Mouse (Mus musculus) E14TG2a.4 (cell line): ENCODE data around the gene Ell3.

Experiments used
- H3K27me3 ChIP-seq: 2 replicates; pipeline ENCODE4 v1.6.1; 2014; ENCODE audit warnings: low read length, control low read depth; ENCODE audit not compliant: insufficient read depth
- H3K36me3 ChIP-seq: 2 replicates; pipeline ENCODE4 v1.6.1; 2014; ENCODE audit warnings: low read length, control low read depth; ENCODE audit not compliant: insufficient read depth
- H3K4me1 ChIP-seq: replicated peaks from 2 replicates; pipeline ENCODE4 v1.6.1; 2014; ENCODE audit warnings: low read depth, low read length, control low read depth
- H3K4me3 ChIP-seq: replicated peaks from 2 replicates; pipeline ENCODE4 v1.5.1; 2014; ENCODE audit warnings: mild to moderate bottlenecking, low read length
- H3K9me3 ChIP-seq: 2 replicates; pipeline ENCODE4 v1.6.1; 2014; ENCODE audit warnings: low read length, control low read depth
- CTCF ChIP-seq: conservative IDR thresholded peaks from 2 replicates; pipeline ENCODE4 v1.5.1; 2014; ENCODE audit warnings: low read length
- NANOG ChIP-seq: IDR thresholded peaks from 2 replicates; pipeline ENCODE4 v1.6.1; 2014; ENCODE audit warnings: borderline replicate concordance, low read length, mixed read lengths
- POU5F1 ChIP-seq: IDR thresholded peaks from 2 replicates; pipeline ENCODE4 v1.6.1; 2014; ENCODE audit warnings: low read length, borderline replicate concordance

Gene Ell3

GRCm38 (mm10) chr2:121441800-121442199, 2.3 kb downstream of the Ell3 start:
- TF ChIP-seq CTCF (no peak), POU5F1 (no peak), NANOG (no peak)
- H3K36me3 ChIP-seq = peaks cover 43% of the 10 kb centered on the region
- H3K4me3 ChIP-seq = peak overlapping the region; percentile 83
- no peaks in the 10 kb centered on the region for H3K9me3 ChIP-seq
- H3K4me1 ChIP-seq = peaks cover 49% of the 10 kb centered on the region
- peaks cover 4% of the 10 kb centered on the region; the same call in 1 of the 2 replicates for H3K27me3 ChIP-seq

GRCm38 (mm10) chr2:121440834-121441605, 3.1 kb downstream of the Ell3 start:
- Histone ChIP-seq H3K9me3 (no peaks in the 10 kb centered on the region), H3K27me3 (peaks cover 4% of the 10 kb centered on the region; the same call in 1 of the 2 replicates), H3K36me3 (peaks cover 48% of the 10 kb centered on the region), H3K4me1 (peaks cover 42% of the 10 kb centered on the region), H3K4me3 (no peak overlapping the region)
- no peak for TF ChIP-seq POU5F1
- TF ChIP-seq CTCF = no peak
- no peak for TF ChIP-seq NANOG

GRCm38 (mm10) chr2:121439746-121440145, 4.3 kb downstream of the Ell3 start:
- H3K36me3 ChIP-seq = peaks cover 61% of the 10 kb centered on the region
- peaks cover 33% of the 10 kb centered on the region for H3K4me1 ChIP-seq
- H3K9me3 ChIP-seq = no peaks in the 10 kb centered on the region
- H3K4me3 ChIP-seq = no peak overlapping the region
- TF ChIP-seq NANOG (no peak), CTCF (no peak), POU5F1 (no peak)
- peaks cover 4% of the 10 kb centered on the region; the same call in 1 of the 2 replicates for H3K27me3 ChIP-seq

DNA sequence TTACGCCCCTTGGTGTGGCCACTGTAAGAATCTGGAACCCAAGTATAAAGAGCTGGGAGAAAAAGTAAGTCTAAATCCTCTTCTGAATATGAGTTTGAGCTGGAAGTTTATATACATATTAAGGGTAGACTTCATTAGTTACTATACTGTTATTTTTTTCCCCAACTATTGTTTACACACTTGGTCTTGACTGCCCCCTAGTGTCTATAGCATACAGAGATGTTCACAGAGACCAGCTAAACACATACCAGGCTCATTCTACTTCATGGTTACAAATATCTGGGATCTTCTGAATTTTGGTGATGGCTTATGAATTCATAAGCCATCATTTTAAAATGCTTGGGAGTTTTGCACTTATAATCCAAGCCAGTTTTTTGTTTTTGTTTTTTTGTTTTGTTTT, 9.2 kb downstream of the Ell3 start:
- Histone ChIP-seq H3K4me3 (no peak overlapping the region), H3K36me3 (peaks cover 97% of the 10 kb centered on the region)
- TF ChIP-seq POU5F1 (no peak), CTCF (peak; percentile 46)

DNA sequence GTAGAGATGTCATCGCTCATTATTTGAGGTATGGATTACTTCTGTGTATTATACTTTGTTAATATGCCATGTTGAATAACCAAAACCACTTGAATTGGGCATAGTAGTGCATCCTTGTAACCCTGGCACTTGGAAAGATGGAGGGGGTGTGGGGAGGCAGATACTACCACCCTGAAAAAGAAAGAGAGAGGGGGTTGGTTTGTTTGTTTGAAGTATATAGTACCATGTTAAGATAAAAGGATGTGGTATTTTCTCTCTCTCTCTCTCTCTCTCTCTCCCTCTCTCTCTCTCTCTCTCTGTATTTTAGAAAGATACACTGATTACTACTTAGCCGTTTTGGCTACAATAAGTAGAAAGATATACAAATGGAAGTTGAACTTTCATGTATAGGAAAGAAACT, 18.2 kb downstream of the Ell3 start:
- H3K9me3 ChIP-seq = no peaks in the 10 kb centered on the region
- no peak overlapping the region for H3K4me3 ChIP-seq
- TF ChIP-seq POU5F1 = no peak
- no peak for TF ChIP-seq CTCF
- no peak for TF ChIP-seq NANOG
- H3K36me3 ChIP-seq = peaks cover 94% of the 10 kb centered on the region
- no peaks in the 10 kb centered on the region for H3K27me3 ChIP-seq
- H3K4me1 ChIP-seq = no peaks in the 10 kb centered on the region

More for the DNA sequence above, 9.2 kb downstream of the Ell3 start:
- Histone ChIP-seq H3K9me3 (no peaks in the 10 kb centered on the region), H3K27me3 (no peaks in the 10 kb centered on the region), H3K4me1 (no peaks in the 10 kb centered on the region)

DNA sequence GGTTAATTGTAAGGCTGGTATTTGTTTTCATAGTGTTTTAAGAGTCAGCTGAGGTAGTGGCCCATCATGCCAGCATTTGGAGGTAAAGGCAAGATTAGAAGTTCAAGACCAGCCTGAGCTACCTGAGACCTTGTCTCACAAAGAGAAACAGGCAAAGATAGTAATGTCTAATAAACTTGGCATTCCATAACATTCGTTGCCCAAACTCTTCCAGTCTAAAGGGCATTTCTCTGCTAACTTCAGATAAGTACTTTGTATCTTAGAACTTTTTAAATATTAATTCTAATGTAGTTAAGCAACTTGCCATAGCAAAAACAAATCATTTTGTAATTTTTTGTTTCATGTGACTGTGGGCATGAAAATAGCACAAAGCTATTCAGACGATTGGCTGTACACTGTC, 20.9 kb downstream of the Ell3 start:
- Histone ChIP-seq H3K9me3 (no peaks in the 10 kb centered on the region), H3K27me3 (no peaks in the 10 kb centered on the region), H3K36me3 (peaks cover 89% of the 10 kb centered on the region), H3K4me3 (no peak overlapping the region), H3K4me1 (peaks cover 17% of the 10 kb centered on the region)
- TF ChIP-seq POU5F1 = no peak

- peaks cover 79% of the 10 kb centered on the region for H3K36me3 ChIP-seq
- TF ChIP-seq POU5F1 = no peak
- TF ChIP-seq NANOG = no peak
- no peaks in the 10 kb centered on the region for H3K9me3 ChIP-seq
- H3K27me3 ChIP-seq = no peaks in the 10 kb centered on the region
- peaks cover 52% of the 10 kb centered on the region for H3K4me1 ChIP-seq
- no peak overlapping the region for H3K4me3 ChIP-seq
Measured at GRCm38 (mm10) chr2:121418476-121418875, 25.6 kb downstream of the Ell3 start.

- Histone ChIP-seq H3K27me3 (no peaks in the 10 kb centered on the region), H3K4me3 (no peak overlapping the region), H3K36me3 (peaks cover 62% of the 10 kb centered on the region), H3K9me3 (no peaks in the 10 kb centered on the region), H3K4me1 (peaks cover 63% of the 10 kb centered on the region)
- TF ChIP-seq CTCF (no peak), NANOG (no peak), POU5F1 (no peak)
Measured at GRCm38 (mm10) chr2:121416356-121416755, 27.7 kb downstream of the Ell3 start.

DNA sequence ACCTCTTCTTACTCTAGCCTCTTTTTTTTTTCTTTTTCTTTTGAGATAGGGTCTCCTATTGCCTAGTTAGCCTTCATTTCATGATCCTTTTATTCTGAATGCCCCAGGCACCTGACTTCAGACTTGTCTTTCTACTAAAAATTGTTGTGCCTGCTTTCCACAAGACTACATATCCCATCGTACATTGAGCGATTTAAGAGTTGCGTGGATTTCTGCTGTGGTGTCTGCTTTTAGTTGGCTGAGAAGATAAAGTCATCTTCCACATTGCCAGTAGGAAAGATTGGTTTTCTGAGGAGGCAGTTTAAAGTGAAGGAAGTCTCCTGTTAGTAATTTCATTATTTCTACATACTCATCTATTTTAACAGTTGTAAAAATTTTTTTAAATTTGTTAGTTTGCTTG, 28.5 kb downstream of the Ell3 start:
- TF ChIP-seq NANOG = no peak
- TF ChIP-seq CTCF = no peak
- no peak for TF ChIP-seq POU5F1
- no peaks in the 10 kb centered on the region for H3K9me3 ChIP-seq
- H3K4me1 ChIP-seq = peaks cover 63% of the 10 kb centered on the region
- H3K36me3 ChIP-seq = peaks cover 56% of the 10 kb centered on the region
- peak overlapping the region; percentile 97 for H3K4me3 ChIP-seq
- H3K27me3 ChIP-seq = no peaks in the 10 kb centered on the region
